Mouse (Mus musculus): Measurements from ENCODE around the gene Supt6. TPM values are rescaled to one million over a fixed set of nuclear protein-coding genes. Genes with fewer than 3 reads are reported as not detected.

Gene Supt6
- polyA plus RNA-seq, 1 experiment from 2014 or later: 22.3 TPM

DNA sequence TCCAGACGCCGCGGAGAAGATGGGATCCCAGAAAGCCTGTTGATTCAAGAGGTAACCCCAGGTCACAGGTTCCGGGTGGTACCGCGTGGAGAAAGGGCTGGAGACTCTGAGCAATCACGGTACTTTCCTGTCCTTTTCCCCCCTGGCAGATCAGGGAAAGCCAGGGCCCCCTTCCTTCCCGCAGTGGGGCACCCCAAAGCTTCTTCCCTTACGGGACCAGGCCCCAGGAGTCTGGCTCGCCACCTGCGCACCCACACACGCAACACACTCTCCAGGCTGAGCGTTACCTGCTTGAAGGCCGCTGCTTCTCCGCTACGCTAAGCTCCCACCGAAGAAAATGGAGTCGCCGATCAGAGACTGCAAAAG is 543 bp downstream of the Supt6 start:
- no peak for ATAC-seq (ENCODE audit: low read depth)
- Histone ChIP-seq H3K36me3 (ENCODE audit: control insufficient read depth, insufficient read depth, low read length) (peaks cover 4% of the 10 kb centered on the region; the same call in 1 of the 2 replicates), H3K9ac (replicated peaks; ENCODE audit: low read depth, low read length) (peak overlapping the region; percentile 90), H3K4me3 (ENCODE audit: low read depth, low read length) (peak overlapping the region; percentile 98), H3K27me3 (ENCODE audit: control insufficient read depth, insufficient read depth, low read length) (no peaks in the 10 kb centered on the region), H3K27ac (ENCODE audit: low read depth, low read length) (peak overlapping the region; percentile 91), H3K4me1 (ENCODE audit: control insufficient read depth, insufficient read depth, low read length) (peaks cover 20% of the 10 kb centered on the region), H3K4me2 (ENCODE audit: low read depth, low read length) (peak overlapping the region; percentile 55), H3K9me3 (ENCODE audit: control insufficient read depth, low read length) (no peaks in the 10 kb centered on the region)
- WGBS: under 1% methylated on average over 19 of the region's 19 CpGs

DNA sequence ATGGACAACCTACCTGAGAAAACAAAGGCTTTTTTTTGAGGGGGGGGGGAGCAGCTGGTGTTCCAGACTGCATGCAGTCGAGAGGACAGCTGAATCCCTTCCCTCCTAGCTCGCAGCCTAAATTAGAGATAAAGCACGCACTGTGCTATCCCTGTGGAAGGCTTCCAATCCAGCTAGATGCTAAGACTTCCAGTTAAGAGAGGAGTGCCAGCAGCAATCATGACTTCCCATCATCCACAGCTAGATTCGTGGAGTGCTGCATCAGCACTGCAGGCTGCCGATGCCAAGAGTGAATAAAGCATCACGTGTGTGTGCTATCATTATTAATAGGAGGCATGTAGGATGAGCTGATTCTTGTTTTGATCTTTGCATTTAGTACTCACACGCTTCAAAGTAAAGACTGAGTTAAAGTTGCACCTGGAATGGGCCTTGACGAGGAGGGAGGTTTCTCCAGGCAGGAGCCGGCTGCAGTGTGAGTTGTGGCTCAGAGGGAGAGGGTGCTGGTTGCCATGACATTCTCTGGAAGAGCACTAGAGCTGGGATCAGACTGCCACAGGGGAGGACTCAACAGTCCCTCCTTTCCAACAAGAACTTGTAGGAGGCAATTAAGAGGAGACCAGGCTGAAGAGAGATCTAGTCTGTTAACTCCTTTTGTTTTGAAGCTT is 5.5 kb downstream of the Supt6 start:
- Histone ChIP-seq H3K4me1 (ENCODE audit: control insufficient read depth, insufficient read depth, low read length) (peaks cover 6% of the 10 kb centered on the region), H3K4me3 (ENCODE audit: low read depth, low read length) (no peak overlapping the region), H3K27me3 (ENCODE audit: control insufficient read depth, insufficient read depth, low read length) (no peaks in the 10 kb centered on the region), H3K4me2 (ENCODE audit: low read depth, low read length) (no peak overlapping the region), H3K9ac (replicated peaks; ENCODE audit: low read depth, low read length) (no peak overlapping the region), H3K36me3 (ENCODE audit: control insufficient read depth, insufficient read depth, low read length) (peaks cover 14% of the 10 kb centered on the region; the same call in 1 of the 2 replicates), H3K27ac (ENCODE audit: low read depth, low read length) (no peak overlapping the region), H3K9me3 (ENCODE audit: control insufficient read depth, low read length) (no peaks in the 10 kb centered on the region)
- 84% methylated on average over 9 of the region's 9 CpGs for WGBS
- no peak for ATAC-seq (ENCODE audit: low read depth)

DNA sequence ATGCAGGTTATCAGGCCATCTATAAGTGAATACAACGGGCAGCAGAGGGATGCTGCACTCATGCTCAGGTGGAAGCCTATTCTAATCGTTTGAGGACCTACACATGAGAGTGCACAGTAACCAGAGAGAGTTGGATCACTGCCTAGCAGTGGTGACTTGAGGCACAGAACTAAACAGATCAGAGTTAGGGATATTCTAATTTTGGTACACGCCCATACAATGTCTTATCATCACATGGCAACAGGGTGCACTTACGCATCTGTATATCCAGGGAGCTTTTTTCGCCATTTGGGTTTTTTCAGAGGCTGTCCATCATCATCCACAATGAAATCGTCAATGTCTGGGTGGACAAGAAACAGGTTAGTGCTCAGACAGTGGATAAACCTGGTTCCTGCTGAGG is 14.3 kb downstream of the Supt6 start:
- H3K36me3 ChIP-seq (ENCODE audit: control insufficient read depth, insufficient read depth, low read length): peaks cover 66% of the 10 kb centered on the region
- H3K4me3 ChIP-seq (ENCODE audit: low read depth, low read length): no peak overlapping the region
- no peak overlapping the region for H3K9ac ChIP-seq (replicated peaks; ENCODE audit: low read depth, low read length)
- no peak for ATAC-seq (ENCODE audit: low read depth)
- H3K27me3 ChIP-seq (ENCODE audit: control insufficient read depth, insufficient read depth, low read length): no peaks in the 10 kb centered on the region
- H3K9me3 ChIP-seq (ENCODE audit: control insufficient read depth, low read length): no peaks in the 10 kb centered on the region
- H3K4me2 ChIP-seq (ENCODE audit: low read depth, low read length): no peak overlapping the region
- H3K4me1 ChIP-seq (ENCODE audit: control insufficient read depth, insufficient read depth, low read length): no peaks in the 10 kb centered on the region
- WGBS: 97% methylated on average over 6 of the region's 6 CpGs
- H3K27ac ChIP-seq (ENCODE audit: low read depth, low read length): no peak overlapping the region

DNA sequence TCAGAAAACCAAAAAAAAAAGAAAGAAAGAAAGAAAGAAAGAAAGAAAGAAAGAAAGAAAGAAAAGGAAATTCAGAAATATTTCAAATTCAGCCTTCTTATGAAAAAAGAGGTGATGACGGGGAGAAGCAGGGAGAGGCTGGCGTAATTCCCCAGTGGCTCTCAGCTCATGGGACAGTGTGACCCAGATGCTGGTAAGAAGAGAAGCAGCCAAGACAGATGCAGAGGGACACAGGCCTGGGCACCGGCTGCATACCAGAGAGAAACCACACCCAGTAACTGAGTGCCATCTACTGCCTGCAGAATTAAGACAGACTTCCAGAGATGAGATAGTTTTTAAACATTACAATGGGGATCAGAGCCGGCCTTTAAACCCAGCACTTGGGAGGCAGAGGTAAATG is 22.2 kb downstream of the Supt6 start:
- Histone ChIP-seq H3K4me2 (ENCODE audit: low read depth, low read length) (no peak overlapping the region), H3K4me3 (ENCODE audit: low read depth, low read length) (no peak overlapping the region), H3K9me3 (ENCODE audit: control insufficient read depth, low read length) (no peaks in the 10 kb centered on the region), H3K27ac (ENCODE audit: low read depth, low read length) (no peak overlapping the region), H3K4me1 (ENCODE audit: control insufficient read depth, insufficient read depth, low read length) (no peaks in the 10 kb centered on the region), H3K27me3 (ENCODE audit: control insufficient read depth, insufficient read depth, low read length) (no peaks in the 10 kb centered on the region), H3K36me3 (ENCODE audit: control insufficient read depth, insufficient read depth, low read length) (peaks cover 87% of the 10 kb centered on the region), H3K9ac (replicated peaks; ENCODE audit: low read depth, low read length) (no peak overlapping the region)
- no peak for ATAC-seq (ENCODE audit: low read depth)
- WGBS: 95% methylated on average over 4 of the region's 4 CpGs

DNA sequence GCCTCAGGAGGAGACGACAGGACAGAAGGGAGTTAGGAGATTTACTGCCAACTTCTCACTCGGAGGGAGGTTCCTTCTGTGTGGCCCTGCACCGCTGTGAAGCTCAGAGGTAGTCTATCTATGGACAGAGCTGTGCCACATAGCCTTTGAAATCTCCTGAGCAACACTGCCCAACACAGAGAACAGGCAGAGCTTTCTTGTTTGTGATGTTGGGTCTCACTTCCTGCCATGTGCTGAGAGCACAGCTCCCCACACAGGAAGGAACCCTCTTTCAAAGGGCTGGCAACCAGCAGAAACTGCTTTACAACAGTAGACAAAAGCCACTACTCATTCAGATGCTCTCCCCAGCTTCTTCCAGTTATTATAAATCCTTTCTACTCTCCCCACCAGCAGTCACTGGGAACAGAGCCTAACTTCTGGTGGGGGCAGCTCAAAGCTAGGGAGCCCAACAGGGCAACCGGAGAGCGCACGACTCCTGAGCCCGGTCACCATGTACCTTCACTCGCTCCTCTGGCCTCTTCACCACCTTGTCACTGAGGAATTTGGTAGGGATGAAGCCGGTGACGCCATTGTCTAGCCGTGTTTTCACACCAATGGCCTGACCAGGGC is 30.0 kb downstream of the Supt6 start:
- H3K4me2 ChIP-seq (ENCODE audit: low read depth, low read length): no peak overlapping the region
- 0 out of 2 replicates have a peak overlapping the region, but pooled peaks have one; percentile 28 for H3K27ac ChIP-seq (ENCODE audit: low read depth, low read length)
- H3K27me3 ChIP-seq (ENCODE audit: control insufficient read depth, insufficient read depth, low read length): no peaks in the 10 kb centered on the region
- H3K4me3 ChIP-seq (ENCODE audit: low read depth, low read length): no peak overlapping the region
- WGBS: 68% methylated on average over 11 of the region's 11 CpGs
- peaks cover 88% of the 10 kb centered on the region for H3K36me3 ChIP-seq (ENCODE audit: control insufficient read depth, insufficient read depth, low read length)
- ATAC-seq (ENCODE audit: low read depth): peak; percentile 60; the same call in 1 of the 2 replicates
- H3K4me1 ChIP-seq (ENCODE audit: control insufficient read depth, insufficient read depth, low read length): no peaks in the 10 kb centered on the region
- H3K9ac ChIP-seq (replicated peaks; ENCODE audit: low read depth, low read length): no peak overlapping the region
- no peaks in the 10 kb centered on the region for H3K9me3 ChIP-seq (ENCODE audit: control insufficient read depth, low read length)

DNA sequence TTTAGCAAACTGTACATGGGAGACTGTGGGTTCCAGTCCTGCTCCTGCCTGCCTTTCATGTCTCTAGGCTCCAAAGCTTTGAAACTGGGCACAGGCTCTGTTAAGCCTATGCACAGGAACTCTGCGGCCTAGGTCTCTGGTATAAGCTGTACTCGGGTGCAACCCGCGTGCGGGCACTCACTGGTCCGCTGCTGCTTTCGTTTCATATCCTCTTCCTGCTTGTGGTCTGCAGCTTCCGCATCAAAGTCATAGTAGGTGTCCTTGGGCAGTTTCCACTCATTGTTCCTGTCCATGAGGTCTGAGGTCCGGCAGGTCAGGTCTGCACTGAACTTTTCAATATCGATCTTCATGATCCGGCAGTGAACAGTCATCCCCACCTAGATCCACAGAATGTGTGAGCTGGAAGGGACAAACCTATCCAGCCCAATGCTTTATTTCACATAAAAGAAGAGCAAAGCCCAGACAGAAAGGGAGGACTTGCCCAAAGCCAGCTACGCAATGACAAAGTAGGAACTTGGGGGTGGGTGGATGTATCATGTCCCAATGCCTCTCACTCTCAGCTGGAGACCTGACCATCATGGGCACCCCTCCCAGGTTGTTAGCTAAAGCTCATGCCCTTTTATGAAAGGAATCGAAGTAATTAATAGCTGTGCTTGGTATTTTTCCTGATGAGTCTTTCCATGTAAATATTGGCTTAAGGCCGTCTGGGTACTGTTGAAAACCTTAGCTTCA is 32.5 kb downstream of the Supt6 start:
- no peaks in the 10 kb centered on the region for H3K4me1 ChIP-seq (ENCODE audit: control insufficient read depth, insufficient read depth, low read length)
- ATAC-seq (ENCODE audit: low read depth): no peak
- H3K36me3 ChIP-seq (ENCODE audit: control insufficient read depth, insufficient read depth, low read length): peaks cover 92% of the 10 kb centered on the region
- H3K9me3 ChIP-seq (ENCODE audit: control insufficient read depth, low read length): no peaks in the 10 kb centered on the region
- H3K4me2 ChIP-seq (ENCODE audit: low read depth, low read length): no peak overlapping the region
- WGBS: 97% methylated on average over 14 of the region's 14 CpGs
- H3K27me3 ChIP-seq (ENCODE audit: control insufficient read depth, insufficient read depth, low read length): no peaks in the 10 kb centered on the region
- no peak overlapping the region for H3K27ac ChIP-seq (ENCODE audit: low read depth, low read length)
- no peak overlapping the region for H3K9ac ChIP-seq (replicated peaks; ENCODE audit: low read depth, low read length)
- H3K4me3 ChIP-seq (ENCODE audit: low read depth, low read length): no peak overlapping the region

DNA sequence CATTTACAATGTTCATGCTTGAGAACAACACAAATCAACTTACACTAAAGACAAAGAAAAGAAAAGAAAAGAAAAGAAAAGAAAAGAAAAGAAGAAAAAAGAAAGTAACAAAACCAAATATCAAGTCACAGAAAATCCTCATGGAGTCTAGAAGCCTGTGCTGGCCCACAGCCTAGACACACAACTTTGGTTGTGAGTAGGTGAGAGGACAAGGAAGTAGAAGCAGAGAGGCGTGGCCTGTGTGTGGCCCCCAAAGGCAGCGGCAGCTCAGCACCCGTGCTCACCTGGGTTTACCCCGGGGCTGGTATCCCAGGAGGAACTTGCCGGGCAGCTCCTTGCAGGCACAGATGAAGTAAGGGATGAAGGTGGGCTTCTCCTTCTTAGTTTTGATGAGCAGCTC is 34.3 kb downstream of the Supt6 start:
- Histone ChIP-seq H3K4me1 (ENCODE audit: control insufficient read depth, insufficient read depth, low read length) (no peaks in the 10 kb centered on the region), H3K9me3 (ENCODE audit: control insufficient read depth, low read length) (no peaks in the 10 kb centered on the region), H3K4me2 (ENCODE audit: low read depth, low read length) (no peak overlapping the region), H3K36me3 (ENCODE audit: control insufficient read depth, insufficient read depth, low read length) (peaks cover 95% of the 10 kb centered on the region), H3K9ac (replicated peaks; ENCODE audit: low read depth, low read length) (no peak overlapping the region), H3K4me3 (ENCODE audit: low read depth, low read length) (no peak overlapping the region), H3K27me3 (ENCODE audit: control insufficient read depth, insufficient read depth, low read length) (no peaks in the 10 kb centered on the region), H3K27ac (ENCODE audit: low read depth, low read length) (no peak overlapping the region)
- ATAC-seq (ENCODE audit: low read depth): no peak
- 93% methylated on average over 5 of the region's 5 CpGs for WGBS

DNA sequence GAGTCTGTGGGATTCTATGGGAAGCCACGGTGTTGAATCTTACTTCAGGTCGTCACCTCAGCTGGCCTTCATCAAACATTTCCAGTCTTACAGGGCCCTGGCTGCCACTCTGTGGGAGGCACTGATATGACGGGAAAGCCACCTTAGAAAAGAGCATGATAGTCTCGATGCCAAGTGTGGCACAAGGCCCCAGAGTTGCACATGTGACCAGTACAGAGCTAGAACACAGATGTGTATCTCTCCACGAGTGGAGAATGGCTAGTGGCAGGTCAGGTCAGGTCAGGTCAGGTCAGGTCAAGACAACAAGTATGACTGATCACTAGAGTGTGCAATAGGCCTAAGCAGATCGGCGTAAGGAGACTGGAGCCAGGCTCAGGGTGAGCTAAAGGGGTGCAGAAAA is 35.2 kb downstream of the Supt6 start:
- Histone ChIP-seq H3K9me3 (ENCODE audit: control insufficient read depth, low read length) (no peaks in the 10 kb centered on the region), H3K4me1 (ENCODE audit: control insufficient read depth, insufficient read depth, low read length) (peaks cover 9% of the 10 kb centered on the region; the same call in 1 of the 2 replicates), H3K9ac (replicated peaks; ENCODE audit: low read depth, low read length) (no peak overlapping the region), H3K27me3 (ENCODE audit: control insufficient read depth, insufficient read depth, low read length) (no peaks in the 10 kb centered on the region), H3K4me2 (ENCODE audit: low read depth, low read length) (no peak overlapping the region), H3K27ac (ENCODE audit: low read depth, low read length) (no peak overlapping the region), H3K4me3 (ENCODE audit: low read depth, low read length) (no peak overlapping the region), H3K36me3 (ENCODE audit: control insufficient read depth, insufficient read depth, low read length) (peaks cover 96% of the 10 kb centered on the region)
- WGBS: 71% methylated on average over 7 of the region's 7 CpGs
- no peak for ATAC-seq (ENCODE audit: low read depth)

DNA sequence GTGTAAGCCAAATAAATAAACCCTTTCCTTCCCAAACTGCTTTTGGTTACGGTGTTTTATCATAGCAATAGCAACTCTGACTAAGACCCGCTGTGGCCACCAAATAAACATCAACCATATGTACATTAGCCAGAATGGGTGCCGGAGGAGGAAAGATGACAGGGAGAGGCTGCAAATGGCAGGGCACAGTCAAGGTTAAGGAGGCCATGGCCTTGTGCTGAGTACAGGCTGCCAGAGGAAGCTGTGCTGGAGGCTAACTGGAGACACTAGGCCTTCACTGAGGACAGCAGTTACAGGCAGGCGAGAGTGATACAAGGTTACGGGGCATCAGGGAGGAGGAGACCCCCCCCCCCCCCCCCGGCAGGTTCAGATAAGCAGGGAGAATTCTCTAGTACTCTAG is 35.9 kb downstream of the Supt6 start:
- H3K4me2 ChIP-seq (ENCODE audit: low read depth, low read length): no peak overlapping the region

More for the DNA sequence above, 35.9 kb downstream of the Supt6 start:
- Histone ChIP-seq H3K9ac (replicated peaks; ENCODE audit: low read depth, low read length) (no peak overlapping the region), H3K4me3 (ENCODE audit: low read depth, low read length) (no peak overlapping the region), H3K9me3 (ENCODE audit: control insufficient read depth, low read length) (no peaks in the 10 kb centered on the region), H3K4me1 (ENCODE audit: control insufficient read depth, insufficient read depth, low read length) (peaks cover 10% of the 10 kb centered on the region; the same call in 1 of the 2 replicates), H3K36me3 (ENCODE audit: control insufficient read depth, insufficient read depth, low read length) (peaks cover 93% of the 10 kb centered on the region), H3K27ac (ENCODE audit: low read depth, low read length) (no peak overlapping the region), H3K27me3 (ENCODE audit: control insufficient read depth, insufficient read depth, low read length) (no peaks in the 10 kb centered on the region)
- WGBS: 96% methylated on average over 5 of the region's 6 CpGs
- ATAC-seq (ENCODE audit: low read depth): no peak
